Mouse (Mus musculus) liver, postnatal 0 days (tissue): ENCODE data around the gene Hoxd4.

Source experiments
- CTCF ChIP-seq: sonication (generic); IDR thresholded peaks from 2 replicates; pipeline ENCODE4 v1.5.1; 2016; ENCODE audit warnings: antibody characterized with exemption, low read depth
- EP300 ChIP-seq: IDR thresholded peaks from 2 replicates; pipeline ENCODE4 v1.6.1; 2016; ENCODE audit warnings: antibody characterized with exemption, low read depth, mild to moderate bottlenecking

- TF ChIP-seq CTCF, result no peak
- TF ChIP-seq EP300, result no peak
These were observed 14.1 kb upstream of the Hoxd4 start, which contains the start of gene Hoxd9 for GRCm38 (mm10) chr2:74697567-74698121.
